Mouse (Mus musculus): Measurements from ENCODE around the gene Sptb. TPM values are rescaled to one million over a fixed set of nuclear protein-coding genes. Genes with fewer than 3 reads are reported as not detected.

Sptb gene
- polyA plus RNA-seq, 1 experiment = 3.3 TPM

DNA sequence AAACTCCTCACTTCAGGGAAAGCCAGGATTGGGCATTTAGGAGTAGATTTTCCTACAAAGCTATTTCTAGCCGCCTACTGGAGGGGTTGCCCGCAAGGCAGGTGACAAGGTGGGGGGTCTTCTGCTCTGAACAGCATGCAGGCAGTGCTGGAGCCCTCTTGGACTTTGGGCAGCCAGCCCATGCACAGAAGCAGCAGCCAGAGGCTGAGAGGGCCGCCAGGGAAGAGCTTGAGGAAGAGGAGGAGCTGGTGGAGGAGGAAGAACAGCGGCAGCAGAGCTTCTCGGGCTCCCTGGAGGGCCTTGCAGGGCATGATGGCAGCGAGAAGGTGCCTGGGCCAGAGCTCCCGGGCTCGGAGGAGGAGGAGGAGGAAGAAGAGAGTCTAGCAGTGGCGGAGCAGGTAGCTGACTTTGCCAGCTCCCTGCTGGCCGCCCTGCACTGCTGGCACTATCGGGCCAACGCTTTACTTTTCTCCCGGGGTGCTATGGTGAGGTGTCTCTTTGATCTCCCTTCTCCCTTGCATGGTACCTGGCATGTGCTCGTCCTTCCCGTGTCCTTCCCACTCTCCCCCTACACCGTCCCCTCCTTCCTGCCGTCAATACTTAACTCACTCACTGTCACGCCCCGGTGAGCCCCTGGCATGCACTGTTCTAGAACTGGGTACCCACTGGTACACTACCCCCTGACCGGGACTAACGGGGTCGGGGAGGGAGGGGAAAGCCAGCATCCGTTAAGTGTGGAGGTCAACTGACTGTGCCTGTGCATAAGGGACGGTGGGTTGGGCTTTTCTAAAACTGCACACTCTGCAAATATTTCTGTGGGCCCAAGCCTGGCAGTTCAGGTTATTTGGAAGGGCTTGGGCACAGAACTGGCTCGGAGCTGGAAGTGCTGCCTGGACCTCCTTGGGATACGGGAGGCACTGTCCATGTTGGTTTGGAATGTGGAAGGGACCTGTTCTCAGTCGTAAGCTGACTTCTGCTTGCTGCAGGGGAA lies 137.8 kb downstream of the Sptb start:
- DNase-seq = no peak
- WGBS = 79% methylated on average over 27 of the region's 27 CpGs
- no peaks in the 10 kb centered on the region for H3K4me1 ChIP-seq (ENCODE audit: control insufficient read depth, insufficient read depth, low read length)
- no peak for TF ChIP-seq CTCF (IDR thresholded peaks at IDR 0.05; ENCODE audit: insufficient read depth, low read length)
- TF ChIP-seq POLR2A (IDR thresholded peaks at IDR 0.05; ENCODE audit: borderline replicate concordance, extremely low read depth, low read depth, low read length) = no peak
- no peak overlapping the region for H3K4me3 ChIP-seq (replicated peaks; ENCODE audit: extremely low read depth, low read depth, low read length)

DNA sequence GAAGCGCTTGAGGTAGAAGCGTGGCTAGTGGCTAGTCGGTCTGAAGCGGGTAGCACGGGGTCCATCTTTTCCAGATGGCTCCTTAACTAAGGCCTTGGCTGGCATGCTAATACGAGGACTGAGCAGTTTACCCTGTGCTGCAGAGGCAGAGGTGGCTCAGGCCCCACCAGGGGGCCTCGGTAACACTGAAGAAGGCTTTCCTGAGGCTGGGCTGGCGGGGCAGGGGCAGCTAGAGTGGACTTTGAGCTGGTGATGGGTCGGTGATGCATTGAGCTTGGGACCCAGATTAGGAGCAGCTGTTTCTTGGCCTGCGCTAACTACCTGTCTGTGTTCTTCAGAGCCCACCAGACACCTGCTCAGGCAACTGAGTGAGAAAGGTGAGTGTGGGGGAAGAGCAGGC lies 139.1 kb downstream of the Sptb start:
- DNase-seq = no peak
- no peak for TF ChIP-seq POLR2A (IDR thresholded peaks at IDR 0.05; ENCODE audit: borderline replicate concordance, extremely low read depth, low read depth, low read length)
- TF ChIP-seq CTCF (IDR thresholded peaks at IDR 0.05; ENCODE audit: insufficient read depth, low read length) = no peak

GRCm38 (mm10) chr12:76570221-76570940 lies 140.0 kb downstream of the Sptb start:
- H3K4me3 ChIP-seq (replicated peaks; ENCODE audit: extremely low read depth, low read depth, low read length) = no peak overlapping the region
- H3K4me1 ChIP-seq (ENCODE audit: control insufficient read depth, insufficient read depth, low read length) = no peaks in the 10 kb centered on the region
- TF ChIP-seq CTCF (IDR thresholded peaks at IDR 0.05; ENCODE audit: insufficient read depth, low read length) (no peak), POLR2A (IDR thresholded peaks at IDR 0.05; ENCODE audit: borderline replicate concordance, extremely low read depth, low read depth, low read length) (no peak)
- DNase-seq = no peak
- WGBS = 74% methylated on average over 9 of the region's 9 CpGs

More for the DNA sequence above, 139.1 kb downstream of the Sptb start:
- WGBS = 89% methylated on average over 10 of the region's 10 CpGs
- Histone ChIP-seq H3K4me3 (replicated peaks; ENCODE audit: extremely low read depth, low read depth, low read length) (no peak overlapping the region), H3K4me1 (ENCODE audit: control insufficient read depth, insufficient read depth, low read length) (no peaks in the 10 kb centered on the region)

DNA sequence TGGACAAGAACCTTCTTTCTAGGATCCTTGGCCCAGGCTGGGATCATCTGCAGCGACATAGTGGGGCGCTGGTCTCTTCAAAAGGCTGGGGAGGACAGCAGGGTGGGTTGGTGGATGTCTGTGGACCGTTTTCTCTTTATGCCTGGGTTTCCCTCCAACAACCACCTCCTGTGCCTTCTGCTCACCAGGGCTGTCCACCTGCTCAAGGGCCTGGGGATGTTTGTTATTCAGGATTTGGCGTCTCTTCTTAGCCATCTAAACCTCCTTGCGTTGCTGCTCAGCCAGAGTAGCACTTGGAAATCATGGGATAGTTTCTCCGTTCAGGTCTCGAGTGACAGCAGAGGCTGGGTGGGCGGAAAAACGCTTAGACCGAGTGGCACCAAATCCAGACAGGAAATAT lies 144.1 kb downstream of the Sptb start:
- WGBS = 80% methylated on average over 10 of the region's 10 CpGs
- DNase-seq = no peak
- TF ChIP-seq CTCF (IDR thresholded peaks at IDR 0.05; ENCODE audit: insufficient read depth, low read length) = no peak
- no peak for TF ChIP-seq POLR2A (IDR thresholded peaks at IDR 0.05; ENCODE audit: borderline replicate concordance, extremely low read depth, low read depth, low read length)
- Histone ChIP-seq H3K4me1 (ENCODE audit: control insufficient read depth, insufficient read depth, low read length) (no peaks in the 10 kb centered on the region), H3K4me3 (replicated peaks; ENCODE audit: extremely low read depth, low read depth, low read length) (no peak overlapping the region)

DNA sequence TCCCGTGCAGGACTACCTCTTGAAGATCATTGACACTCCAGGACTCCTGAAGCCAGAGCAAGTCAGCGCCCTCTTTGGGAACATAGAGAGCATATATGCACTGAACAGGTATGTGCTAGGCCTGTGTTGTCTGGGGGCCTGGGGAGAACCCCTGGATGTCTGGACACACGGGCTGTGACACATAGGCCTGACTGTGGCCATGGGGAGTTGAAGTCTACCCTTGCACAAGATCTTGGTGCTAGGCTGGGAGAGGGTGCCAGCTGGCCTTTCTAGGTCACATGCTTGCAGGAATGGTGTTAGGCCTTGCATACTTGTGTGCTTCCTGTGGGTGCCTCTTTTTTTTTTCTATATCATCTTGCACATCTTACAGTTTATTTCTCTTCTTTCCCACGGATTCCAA lies 148.2 kb downstream of the Sptb start:
- H3K4me1 ChIP-seq (ENCODE audit: control insufficient read depth, insufficient read depth, low read length) = no peaks in the 10 kb centered on the region
- no peak overlapping the region for H3K4me3 ChIP-seq (replicated peaks; ENCODE audit: extremely low read depth, low read depth, low read length)
- WGBS = 81% methylated on average over 4 of the region's 4 CpGs
- TF ChIP-seq POLR2A (IDR thresholded peaks at IDR 0.05; ENCODE audit: borderline replicate concordance, extremely low read depth, low read depth, low read length) = no peak
- no peak for TF ChIP-seq CTCF (IDR thresholded peaks at IDR 0.05; ENCODE audit: insufficient read depth, low read length)
- DNase-seq = no peak

- TF ChIP-seq CTCF (IDR thresholded peaks at IDR 0.05; ENCODE audit: insufficient read depth, low read length) (no peak), POLR2A (IDR thresholded peaks at IDR 0.05; ENCODE audit: borderline replicate concordance, extremely low read depth, low read depth, low read length) (no peak)
- H3K4me1 ChIP-seq (ENCODE audit: control insufficient read depth, insufficient read depth, low read length) = peaks cover 6% of the 10 kb centered on the region
- no peak for DNase-seq
- H3K4me3 ChIP-seq (replicated peaks; ENCODE audit: extremely low read depth, low read depth, low read length) = no peak overlapping the region
- 54% methylated on average over 5 of the region's 5 CpGs for WGBS
These were observed 152.1 kb downstream of the Sptb start for GRCm38 (mm10) chr12:76558206-76558605.

GRCm38 (mm10) chr12:76556745-76557389 lies 153.5 kb downstream of the Sptb start:
- Histone ChIP-seq H3K4me1 (ENCODE audit: control insufficient read depth, insufficient read depth, low read length) (peaks cover 6% of the 10 kb centered on the region), H3K4me3 (replicated peaks; ENCODE audit: extremely low read depth, low read depth, low read length) (no peak overlapping the region)
- 59% methylated on average over 6 of the region's 6 CpGs for WGBS
- DNase-seq = no peak
- TF ChIP-seq CTCF (IDR thresholded peaks at IDR 0.05; ENCODE audit: insufficient read depth, low read length) = no peak
- no peak for TF ChIP-seq POLR2A (IDR thresholded peaks at IDR 0.05; ENCODE audit: borderline replicate concordance, extremely low read depth, low read depth, low read length)

DNA sequence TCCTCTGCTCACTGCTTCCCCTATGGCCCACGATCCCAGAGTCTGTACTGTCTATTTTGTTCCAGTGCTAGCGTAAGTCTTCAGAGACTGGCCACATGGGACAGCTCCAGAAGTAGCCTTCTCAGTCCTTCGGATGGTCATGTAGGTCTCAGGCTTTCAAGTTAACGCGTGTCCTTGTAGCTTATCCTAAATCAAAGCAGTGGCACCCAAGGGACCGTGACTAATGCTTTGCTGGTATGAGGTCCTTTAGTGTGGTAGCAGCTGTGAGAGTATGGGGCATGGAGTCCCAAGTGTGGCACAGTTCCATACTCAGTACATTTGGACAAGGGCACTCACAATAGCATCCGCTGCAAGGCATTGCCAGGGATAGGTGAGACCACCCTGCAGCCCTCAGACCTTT lies 154.2 kb downstream of the Sptb start:
- Histone ChIP-seq H3K4me3 (replicated peaks; ENCODE audit: extremely low read depth, low read depth, low read length) (no peak overlapping the region), H3K4me1 (ENCODE audit: control insufficient read depth, insufficient read depth, low read length) (peaks cover 6% of the 10 kb centered on the region)
- no peak for TF ChIP-seq CTCF (IDR thresholded peaks at IDR 0.05; ENCODE audit: insufficient read depth, low read length)
- TF ChIP-seq POLR2A (IDR thresholded peaks at IDR 0.05; ENCODE audit: borderline replicate concordance, extremely low read depth, low read depth, low read length) = no peak
- no peak for DNase-seq
- WGBS = 86% methylated on average over 7 of the region's 7 CpGs

DNA sequence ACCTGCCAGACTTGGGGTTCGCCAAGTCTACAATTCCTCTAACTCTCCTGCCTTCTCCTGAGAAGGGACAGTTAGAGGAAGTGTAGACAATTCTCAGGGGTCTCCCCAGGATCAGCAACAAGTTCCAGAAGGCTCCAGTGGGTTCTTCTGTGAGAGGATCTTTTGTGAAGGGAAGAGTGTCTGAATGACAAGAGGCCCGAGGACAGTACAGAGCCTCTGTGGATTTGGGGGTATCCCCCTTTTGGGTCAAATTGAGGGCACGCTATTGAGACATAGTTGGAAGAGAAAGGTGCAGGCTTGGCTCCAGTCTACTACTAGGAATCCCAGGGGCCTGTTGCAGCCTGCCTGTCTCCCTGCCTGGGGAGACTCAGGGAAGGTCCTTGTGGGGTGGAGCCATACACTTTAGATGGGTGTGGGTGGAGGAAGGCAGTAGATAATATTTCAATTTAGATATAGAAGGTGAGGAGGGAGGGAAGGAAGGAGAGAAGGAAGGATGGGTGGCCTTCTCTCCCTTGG lies 155.4 kb downstream of the Sptb start:
- TF ChIP-seq CTCF (IDR thresholded peaks at IDR 0.05; ENCODE audit: insufficient read depth, low read length) = no peak
- TF ChIP-seq POLR2A (IDR thresholded peaks at IDR 0.05; ENCODE audit: borderline replicate concordance, extremely low read depth, low read depth, low read length) = no peak
- WGBS = 81% methylated on average over 3 of the region's 3 CpGs
- H3K4me1 ChIP-seq (ENCODE audit: control insufficient read depth, insufficient read depth, low read length) = peaks cover 6% of the 10 kb centered on the region
- H3K4me3 ChIP-seq (replicated peaks; ENCODE audit: extremely low read depth, low read depth, low read length) = no peak overlapping the region
- DNase-seq = no peak
